21 mouse cellular contexts compared by ENCODE assay signal in the genomic region with DNA sequence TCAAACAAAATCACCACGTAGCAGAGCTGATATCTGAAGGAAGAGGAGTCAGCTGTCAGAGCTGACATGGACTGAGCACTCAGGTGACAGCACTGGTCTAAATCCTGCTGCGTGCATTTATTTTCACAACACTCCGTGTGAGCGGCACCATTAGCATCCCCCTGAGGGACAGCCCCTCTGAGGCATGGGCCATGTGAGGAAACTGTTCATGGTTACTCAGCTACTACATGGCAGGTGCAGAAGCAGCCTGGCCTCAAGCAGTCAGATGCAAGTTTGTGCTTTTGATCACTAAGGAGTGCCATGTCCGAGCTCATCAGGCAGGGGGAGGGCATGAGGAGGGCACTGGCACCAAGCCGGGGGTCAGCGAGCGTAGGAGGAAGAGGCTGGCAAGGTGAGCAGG. TPM values are rescaled to one million over a fixed set of nuclear protein-coding genes. Genes with fewer than 3 reads are reported as not detected.
A peak's percentile ranks its signal among the peaks of the same experiment; 100 is the strongest.
DNase-seq lines count a peak whose midpoint lies in the region; TF ChIP-seq lines count a peak whose summit lies in the region.
"Had no signal": no experiment of that assay in that cellular context is flagged by ENCODE, and none has a peak within 500 bp of the region (broad histone marks: within the 10 kb centered on the region; RNA-seq: fewer than 3 reads in every experiment).

No protein-coding gene starts in this region.

- peak; percentile 10 for DNase-seq in cerebellum, adult 9-11 months
- no peak for DNase-seq in cerebellum, postnatal 14 days
- DNase-seq in A20 (ENCODE audit: low read depth, low spot score), result peak; percentile 43
- DNase-seq in CH12.LX (ENCODE audit: extremely low read depth), result peak; percentile 62
- no peak for DNase-seq in thymus, postnatal 14 days
- DNase-seq in layer of hippocampus, postnatal 14 days (ENCODE audit: low spot score in 2 of 2), result no peak
- DNase-seq: adrenal gland, adult 2 months; adrenal gland, adult 8-10 months; adrenal gland, postnatal 10 days; adrenal gland, postnatal 14 days; adrenal gland, postnatal 25 days; adrenal gland, postnatal 36 days; B cell, adult 2 months; cerebellum, adult 11 months; cerebellum, adult 11-12 months; cerebellum, adult 18-20 months; cerebellum, adult 2 months; cerebellum, adult 8-10 months had no signal

- no peaks in the 10 kb centered on the region; the same call in 1 of the 2 replicates for H3K79me2 ChIP-seq in CH12.LX (replicated peaks; ENCODE audit: control insufficient read depth, extremely low read depth, insufficient read depth, poor library complexity, severe bottlenecking)

- H3K4me3 ChIP-seq in CH12.LX (replicated peaks in 1 of 3; ENCODE audit: low read depth in 2 of 3, low read length in 2 of 3, poor library complexity in 1 of 3), result no peak overlapping the region

- peaks cover 29 to 83% of the 10 kb centered on the region in 2 experiments for H3K36me3 ChIP-seq in CH12.LX (replicated peaks in 1 of 2; ENCODE audit: control insufficient read depth in 1 of 2, insufficient read depth in 1 of 2, low read length in 1 of 2)

- TF ChIP-seq CTCF in CH12.LX (conservative IDR thresholded peaks at IDR 0.05 in 1 of 2, IDR thresholded peaks at IDR 0.05 in 1 of 2; ENCODE audit: low read depth in 2 of 2, low read length in 2 of 2), result no peak

- in situ Hi-C loops in CH12.LX (cut with MboI; ENCODE audit: low pct_ligation_motif_present, low pct_unique_long_range_greater_than_20kb, low sequenced_read_pairs), result no loop called here

- H3K27me3 ChIP-seq in CH12.LX (replicated peaks), result no peaks in the 10 kb centered on the region
- H3K27me3 ChIP-seq: Patski had no signal

- no peak for TF ChIP-seq POLR2A in CH12.LX (IDR thresholded peaks at IDR 0.05; ENCODE audit: low read depth, low read length)

- H3K9ac ChIP-seq in CH12.LX (ENCODE audit: insufficient read depth, low read depth), result no peak overlapping the region

- dilution Hi-C loops in CH12.LX (cut with MboI; ENCODE audit: extremely low pct_ligation_motif_present, extremely low pct_unique_long_range_greater_than_20kb, low sequenced_read_pairs), result no loop called here

- no peak for TF ChIP-seq EP300 in CH12.LX (IDR thresholded peaks at IDR 0.05; ENCODE audit: low read length)

- H3K4me2 ChIP-seq in CH12.LX (ENCODE audit: insufficient read depth, low read depth, poor library complexity, severe bottlenecking), result no peak overlapping the region

- H3K4me1 ChIP-seq in CH12.LX (ENCODE audit: control insufficient read depth in 1 of 2, insufficient read depth in 2 of 2), result peaks cover 4 to 29% of the 10 kb centered on the region in 2 experiments

- no peaks in the 10 kb centered on the region for H3K9me3 ChIP-seq in CH12.LX (replicated peaks; ENCODE audit: low read length)
- H3K9me3 ChIP-seq: G1E had no signal

- TF ChIP-seq RAD21 in CH12.LX (IDR thresholded peaks at IDR 0.05; ENCODE audit: low read depth, low read length), result no peak

- no peak overlapping the region for H3K27ac ChIP-seq in CH12.LX (ENCODE audit: insufficient read depth, low read depth)

TF ChIP-seq in CH12.LX, 34 proteins besides CTCF, POLR2A, EP300 and RAD21:
- TF ChIP-seq MXI1 (IDR thresholded peaks at IDR 0.05; ENCODE audit: low read depth, low read length) (peak; percentile 34; the same call in 1 of the 2 replicates), SMC3 (IDR thresholded peaks at IDR 0.05; ENCODE audit: low read depth, low read length) (no peak), BHLHE40 (IDR thresholded peaks at IDR 0.05; ENCODE audit: low read depth, low read length) (peak; percentile 75), MAZ (IDR thresholded peaks at IDR 0.05; ENCODE audit: low read depth, low read length) (no peak), ETS1 (conservative IDR thresholded peaks at IDR 0.05; ENCODE audit: low read depth, low read length) (0 out of 2 replicates have a peak, but pooled peaks have one; percentile 18), RCOR1 (conservative IDR thresholded peaks at IDR 0.05; ENCODE audit: low read depth, low read length) (no peak)

RNA-seq across cellular contexts. Expression of a gene that starts 5.8 kb away (rescaled TPM):
- total RNA-seq in CH12.LX (2012; rRNA removed) (18.9 and 21.9 TPM in 2 replicates), CH12.LX (2014; rRNA removed) (12.4 and 14.0 TPM in 2 replicates)
- 30.1 and 32.4 TPM in 2 replicates for polyA plus RNA-seq in CH12.LX (2012; ENCODE audit: insufficient read length, low read depth)
- total RNA-seq in layer of hippocampus, postnatal 14 days (2021), result 10 to 100 TPM; 14.7 to 15.2 TPM

RNA-seq across cellular contexts. Expression of a gene that starts 6.6 kb away (rescaled TPM):
- total RNA-seq in CH12.LX (2012; rRNA removed) (72.7 and 76.6 TPM in 2 replicates), CH12.LX (2014; rRNA removed) (63.5 and 72.7 TPM in 2 replicates)
- polyA plus RNA-seq in CH12.LX (2012; ENCODE audit: insufficient read length, low read depth), result 75.1 and 77.9 TPM in 2 replicates
- total RNA-seq in layer of hippocampus, postnatal 14 days (2021), result 10 to 100 TPM; 46.2 to 47.5 TPM

RNA-seq across cellular contexts. Expression of a gene that starts 10.7 kb away (rescaled TPM):
- total RNA-seq in CH12.LX (2012; rRNA removed) (0.55 and 1.1 TPM in 2 replicates), CH12.LX (2014; rRNA removed) (0.38 and 0.71 TPM in 2 replicates)
- polyA plus RNA-seq in CH12.LX (2012; ENCODE audit: insufficient read length, low read depth), result 8.3 and 8.4 TPM in 2 replicates
- 10 to 100 TPM; 40.1 to 46.0 TPM for total RNA-seq in layer of hippocampus, postnatal 14 days (2021)

RNA-seq across cellular contexts. Expression of a gene that starts 14.6 kb away (rescaled TPM):
- 17.5 and 22.1 TPM in 2 replicates for total RNA-seq in CH12.LX (2012; rRNA removed)
- total RNA-seq in CH12.LX (2014; rRNA removed), result 0.68 and 0.73 TPM in 2 replicates
- 2.2 and 3.1 TPM in 2 replicates for polyA plus RNA-seq in CH12.LX (2012; ENCODE audit: insufficient read length, low read depth)
- total RNA-seq in layer of hippocampus, postnatal 14 days (2021), result 10 to 100 TPM; 24.0 to 24.6 TPM

RNA-seq across cellular contexts. Expression of a gene that starts 45.9 kb away (rescaled TPM):
- total RNA-seq in CH12.LX (2012; rRNA removed) (0.04 and 0.17 TPM in 2 replicates), CH12.LX (2014; rRNA removed) (0.12 and 0.20 TPM in 2 replicates)
- polyA plus RNA-seq in CH12.LX (2012; ENCODE audit: insufficient read length, low read depth), result 0.15 TPM in 1 of 2 replicates, not detected in the other
- total RNA-seq in layer of hippocampus, postnatal 14 days (2021), result 1 to 10 TPM; 2.1 to 2.3 TPM
- total RNA-seq: adrenal gland, postnatal 14 days had no signal
- polyA plus RNA-seq: CD4-positive, CD25-positive, alpha-beta regulatory T cell, adult 4 months had no signal

Comparison
In these comparisons a context has a peak if more than half of its experiments do, and no peak if none do; other contexts are left out.
1. DNase-seq: peak in cerebellum, adult 9-11 months (single experiment), A20 (single experiment) and CH12.LX (single experiment); none in cerebellum, postnatal 14 days (0 of 2), thymus, postnatal 14 days (single experiment) and layer of hippocampus, postnatal 14 days (0 of 2).
2. RNA of a gene that starts 10.7 kb away (total RNA-seq): 40.1 to 46.0 TPM in layer of hippocampus, postnatal 14 days; 0.38 to 1.1 TPM in CH12.LX; every median in the first group is over 10 times any median in the second.